Mouse (Mus musculus): ENCODE results near the gene Begain. TPM values are rescaled to one million over a fixed set of nuclear protein-coding genes. Genes with fewer than 3 reads are reported as not detected.

The Begain gene
- polyA plus RNA-seq, 1 experiment from 2014 or later, result 16.2 TPM

DNA sequence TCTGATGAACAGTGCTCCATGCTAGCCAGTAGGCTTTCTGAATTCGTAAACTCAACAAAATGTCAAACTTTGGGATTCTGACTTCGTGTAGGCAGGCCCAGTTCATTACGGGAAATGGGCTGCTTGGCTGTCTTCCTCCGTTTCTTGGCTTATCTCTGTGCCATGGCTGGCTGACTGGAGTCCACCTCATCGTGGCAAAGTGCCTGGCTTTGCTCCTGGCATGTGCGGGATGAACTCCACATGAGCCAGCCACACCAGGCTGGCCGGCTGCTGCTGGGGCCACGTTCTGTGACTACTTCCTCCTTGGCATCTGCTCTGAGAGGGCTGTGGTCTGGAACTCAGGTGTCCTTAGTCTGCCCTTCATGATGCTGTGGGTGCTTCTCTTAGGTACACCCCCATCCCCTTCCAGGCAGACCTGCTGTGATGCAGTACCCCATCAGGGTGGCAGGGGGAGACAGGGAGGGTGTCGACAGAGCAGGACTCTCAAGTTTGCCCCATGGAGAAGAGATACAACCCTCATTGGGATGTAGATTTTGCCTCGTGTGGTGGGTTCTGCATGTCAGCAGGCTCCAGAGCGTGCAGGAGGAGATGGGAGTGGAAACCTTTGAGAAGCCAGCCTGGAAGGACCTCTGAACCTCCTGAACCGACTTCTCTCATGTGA lies 71.9 kb downstream of the Begain start:
- Histone ChIP-seq H3K27ac (no peak overlapping the region), H3K4me2 (replicated peaks) (no peak overlapping the region), H3K36me3 (no peaks in the 10 kb centered on the region), H3K9me3 (no peaks in the 10 kb centered on the region), H3K4me1 (replicated peaks) (peaks cover 14% of the 10 kb centered on the region), H3K4me3 (replicated peaks) (no peak overlapping the region), H3K27me3 (no peaks in the 10 kb centered on the region), H3K9ac (replicated peaks) (no peak overlapping the region)
- 0 out of 2 replicates have a peak, but pooled peaks have one; percentile 24 for ATAC-seq
- 85% methylated on average over 12 of the region's 12 CpGs for WGBS

DNA sequence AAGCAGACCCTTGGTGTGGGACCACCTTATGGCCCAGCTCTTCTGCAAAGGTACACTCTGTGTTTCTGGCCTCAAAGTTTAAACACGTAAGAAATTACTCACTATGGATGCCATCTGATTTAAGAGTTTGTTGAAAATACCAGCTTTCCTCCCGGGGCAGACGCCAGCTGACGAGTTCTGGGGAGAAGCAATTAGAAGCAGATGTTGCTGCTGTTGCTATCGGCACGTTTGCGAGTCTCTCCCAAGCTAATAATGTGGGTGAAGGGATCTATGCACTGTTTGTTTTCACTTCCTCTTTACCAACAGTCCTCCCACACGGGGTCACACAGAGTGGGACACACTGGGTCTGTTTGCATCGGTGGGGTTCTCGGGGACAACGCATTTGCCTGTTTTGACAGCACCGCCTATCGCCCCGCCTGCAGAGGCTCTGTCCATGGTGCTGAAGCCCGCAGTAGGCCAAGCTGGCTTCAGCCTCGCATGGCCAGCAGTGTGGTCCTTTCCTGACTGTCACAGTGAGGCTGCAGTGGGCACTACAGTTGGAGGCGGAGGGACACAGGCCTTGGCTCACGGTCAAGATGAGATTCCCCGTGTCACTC lies 73.5 kb downstream of the Begain start:
- Histone ChIP-seq H3K9me3 (no peaks in the 10 kb centered on the region), H3K27ac (no peak overlapping the region), H3K36me3 (no peaks in the 10 kb centered on the region), H3K9ac (replicated peaks) (0 out of 2 replicates have a peak overlapping the region, but pooled peaks have one; percentile 16), H3K4me2 (replicated peaks) (no peak overlapping the region), H3K4me3 (replicated peaks) (no peak overlapping the region), H3K27me3 (no peaks in the 10 kb centered on the region), H3K4me1 (replicated peaks) (peaks cover 14% of the 10 kb centered on the region)
- peak; percentile 27; the same call in 1 of the 2 replicates for ATAC-seq
- WGBS, result 17% methylated on average over 19 of the region's 19 CpGs

DNA sequence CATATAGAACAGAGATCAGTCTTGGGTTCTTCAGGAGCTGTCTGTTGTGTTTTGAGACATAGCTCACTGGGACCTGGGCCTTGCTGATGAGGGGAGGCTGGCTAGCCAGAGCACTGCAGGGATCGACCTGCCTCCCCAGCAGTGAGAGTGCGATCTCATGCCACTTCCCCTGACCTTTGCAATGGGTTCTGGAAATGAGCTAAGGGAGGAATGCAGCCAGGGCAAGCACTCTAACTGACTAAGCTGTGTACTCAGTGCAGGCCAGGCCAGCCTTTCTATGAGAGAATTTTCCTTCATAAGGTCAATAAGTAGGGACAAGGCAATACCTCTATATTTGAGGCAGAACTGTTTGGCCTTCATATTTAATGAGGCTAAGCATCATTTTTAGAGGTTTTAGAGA lies 75.0 kb downstream of the Begain start:
- no peak overlapping the region for H3K27ac ChIP-seq
- no peaks in the 10 kb centered on the region for H3K9me3 ChIP-seq
- WGBS, result 76% methylated on average over 2 of the region's 2 CpGs
- no peaks in the 10 kb centered on the region for H3K36me3 ChIP-seq
- no peak overlapping the region for H3K4me2 ChIP-seq (replicated peaks)
- no peak overlapping the region for H3K9ac ChIP-seq (replicated peaks)
- H3K4me3 ChIP-seq (replicated peaks), result no peak overlapping the region
- no peak for ATAC-seq
- H3K4me1 ChIP-seq (replicated peaks), result peaks cover 17% of the 10 kb centered on the region
- no peaks in the 10 kb centered on the region for H3K27me3 ChIP-seq

DNA sequence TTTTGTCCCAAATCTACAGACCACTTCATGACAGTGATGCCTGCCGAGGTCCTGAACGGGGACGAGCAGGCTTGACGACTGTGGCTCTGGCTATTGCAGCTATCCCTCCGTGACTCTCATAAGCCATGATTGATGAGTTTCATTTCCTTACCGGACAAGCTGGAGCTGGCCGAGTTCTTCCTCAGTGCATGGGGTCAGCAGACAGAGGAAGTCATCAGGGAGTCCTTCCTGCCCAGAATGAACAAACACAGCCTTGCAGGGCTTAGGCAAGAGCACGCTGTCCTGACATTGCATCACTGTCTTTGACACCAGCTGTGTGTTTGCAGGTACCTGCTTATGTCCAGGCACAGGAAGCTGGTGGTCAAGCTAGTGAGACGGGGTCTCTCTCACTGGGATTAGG lies 77.6 kb downstream of the Begain start:
- Histone ChIP-seq H3K4me2 (replicated peaks) (no peak overlapping the region), H3K4me3 (replicated peaks) (no peak overlapping the region), H3K9me3 (no peaks in the 10 kb centered on the region), H3K4me1 (replicated peaks) (peaks cover 11% of the 10 kb centered on the region), H3K9ac (replicated peaks) (no peak overlapping the region), H3K27me3 (no peaks in the 10 kb centered on the region), H3K36me3 (no peaks in the 10 kb centered on the region), H3K27ac (no peak overlapping the region)
- no peak for ATAC-seq
- WGBS, result 77% methylated on average over 9 of the region's 9 CpGs

DNA sequence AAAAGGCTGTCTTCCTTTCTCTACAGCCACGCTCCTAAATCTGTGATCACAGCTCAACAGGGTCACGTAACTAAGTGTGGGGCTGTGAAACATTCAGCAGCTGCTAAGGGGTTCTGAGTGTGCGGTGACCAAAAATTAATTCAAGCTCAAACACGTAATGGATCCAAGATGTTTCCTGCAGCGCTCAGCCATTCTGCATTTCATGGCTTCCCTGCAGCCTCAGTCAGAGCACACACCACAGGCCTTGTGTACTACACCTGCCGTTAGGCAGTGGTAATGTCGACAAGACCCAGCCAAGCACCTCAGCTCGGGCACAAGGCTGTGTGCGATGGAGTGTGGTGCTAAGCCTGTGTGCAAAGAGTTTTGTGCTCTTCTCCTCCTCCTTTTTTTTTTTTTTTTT lies 80.6 kb downstream of the Begain start:
- Histone ChIP-seq H3K27ac (no peak overlapping the region), H3K4me3 (replicated peaks) (no peak overlapping the region), H3K36me3 (no peaks in the 10 kb centered on the region), H3K4me2 (replicated peaks) (no peak overlapping the region), H3K9me3 (no peaks in the 10 kb centered on the region), H3K4me1 (replicated peaks) (peaks cover 16% of the 10 kb centered on the region), H3K9ac (replicated peaks) (no peak overlapping the region), H3K27me3 (no peaks in the 10 kb centered on the region)
- WGBS, result 86% methylated on average over 9 of the region's 9 CpGs
- no peak for ATAC-seq

DNA sequence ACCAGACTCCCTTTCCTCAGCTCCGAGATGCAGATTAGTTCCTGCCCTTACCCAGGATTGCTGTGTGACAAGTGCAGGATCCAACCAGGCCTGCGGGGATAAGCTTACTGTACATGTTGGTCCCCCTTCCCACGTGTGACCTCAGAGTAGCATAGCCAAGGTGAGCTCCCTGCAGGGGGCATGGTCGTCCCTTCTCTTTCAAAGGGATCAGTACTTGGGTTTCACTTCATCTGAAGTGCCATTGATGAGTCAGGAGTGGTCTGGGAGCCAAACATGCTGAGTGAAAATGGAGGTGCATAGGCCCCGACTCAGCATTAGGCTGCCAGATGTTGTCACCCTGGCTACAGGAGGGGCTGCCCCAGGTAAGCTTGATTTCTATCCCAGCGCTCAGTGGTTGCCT lies 83.0 kb downstream of the Begain start:
- no peaks in the 10 kb centered on the region for H3K9me3 ChIP-seq
- H3K4me2 ChIP-seq (replicated peaks), result no peak overlapping the region
- 81% methylated on average over 6 of the region's 6 CpGs for WGBS
- H3K4me3 ChIP-seq (replicated peaks), result no peak overlapping the region
- ATAC-seq, result no peak
- H3K4me1 ChIP-seq (replicated peaks), result peaks cover 30% of the 10 kb centered on the region
- no peak overlapping the region for H3K9ac ChIP-seq (replicated peaks)
- no peak overlapping the region for H3K27ac ChIP-seq
- no peaks in the 10 kb centered on the region for H3K27me3 ChIP-seq
- no peaks in the 10 kb centered on the region for H3K36me3 ChIP-seq

DNA sequence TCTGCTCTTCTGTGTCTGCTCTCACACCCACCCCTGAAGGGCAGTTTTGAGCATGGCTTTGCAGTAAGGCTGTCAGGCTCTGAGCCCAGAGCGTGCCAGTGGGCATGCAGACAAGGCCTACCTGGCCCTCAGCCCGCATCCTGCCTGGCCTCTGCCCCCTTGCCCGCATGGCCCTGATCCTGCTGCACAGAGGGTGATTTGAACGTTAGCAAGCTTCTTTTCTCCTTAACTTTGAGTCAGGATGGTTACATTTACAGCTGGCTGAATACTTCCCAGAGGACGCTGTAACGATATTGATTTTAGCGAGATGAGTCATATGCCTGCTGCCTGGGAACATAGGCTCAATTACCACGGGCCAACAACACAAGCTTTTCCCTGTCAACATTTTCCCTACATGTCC lies 83.5 kb downstream of the Begain start:
- Histone ChIP-seq H3K4me1 (replicated peaks) (peaks cover 35% of the 10 kb centered on the region), H3K4me2 (replicated peaks) (no peak overlapping the region), H3K9ac (replicated peaks) (no peak overlapping the region), H3K27ac (peak overlapping the region; percentile 19; the same call in 1 of the 2 replicates), H3K4me3 (replicated peaks) (no peak overlapping the region), H3K27me3 (no peaks in the 10 kb centered on the region), H3K36me3 (no peaks in the 10 kb centered on the region), H3K9me3 (no peaks in the 10 kb centered on the region)
- 68% methylated on average over 8 of the region's 8 CpGs for WGBS
- ATAC-seq, result no peak

DNA sequence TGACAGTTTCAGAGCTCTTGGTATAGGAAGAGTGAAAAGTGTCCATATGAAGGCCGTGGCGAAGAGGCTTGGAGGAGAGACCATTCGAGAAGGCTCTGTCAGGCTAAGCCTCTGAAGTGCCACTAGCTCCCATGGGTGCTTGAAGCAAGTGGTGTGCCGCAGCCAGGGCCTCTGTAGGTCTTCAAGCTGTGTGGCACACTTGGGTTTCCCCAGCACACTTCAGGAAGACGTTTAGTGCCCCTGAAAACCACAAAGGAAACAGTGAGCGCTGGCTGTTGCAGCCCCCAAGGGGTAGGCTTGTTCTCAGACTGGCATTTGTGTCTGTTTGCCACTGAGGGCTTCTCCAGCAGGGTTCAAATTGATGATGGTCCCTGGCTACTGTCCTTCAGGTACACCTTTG lies 84.5 kb downstream of the Begain start:
- Histone ChIP-seq H3K4me1 (replicated peaks) (peaks cover 40% of the 10 kb centered on the region), H3K36me3 (no peaks in the 10 kb centered on the region), H3K27me3 (no peaks in the 10 kb centered on the region), H3K9me3 (no peaks in the 10 kb centered on the region), H3K9ac (replicated peaks) (no peak overlapping the region), H3K27ac (no peak overlapping the region), H3K4me2 (replicated peaks) (no peak overlapping the region), H3K4me3 (replicated peaks) (no peak overlapping the region)
- 83% methylated on average over 6 of the region's 6 CpGs for WGBS
- no peak for ATAC-seq

DNA sequence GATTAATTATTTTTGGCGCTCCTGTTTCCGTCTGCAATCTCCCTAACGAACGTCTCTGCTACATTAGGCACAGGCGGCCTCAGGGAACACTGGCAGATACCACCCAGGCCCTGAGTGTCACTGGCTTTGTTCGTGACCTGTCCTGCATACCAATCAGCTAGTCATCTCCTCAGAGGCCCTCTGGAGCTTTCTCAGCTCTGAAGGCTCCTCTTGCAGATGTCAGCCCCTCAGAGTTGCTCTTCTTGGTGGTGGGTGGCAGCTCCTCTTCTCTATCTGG lies 85.4 kb downstream of the Begain start:
- Histone ChIP-seq H3K4me3 (replicated peaks) (no peak overlapping the region), H3K27me3 (no peaks in the 10 kb centered on the region), H3K4me2 (replicated peaks) (no peak overlapping the region), H3K9me3 (no peaks in the 10 kb centered on the region), H3K36me3 (no peaks in the 10 kb centered on the region), H3K27ac (peak overlapping the region; percentile 58), H3K4me1 (replicated peaks) (peaks cover 40% of the 10 kb centered on the region), H3K9ac (replicated peaks) (no peak overlapping the region)
- WGBS, result 46% methylated on average over 6 of the region's 6 CpGs
- no peak for ATAC-seq

Other genes starting within 250 kb of the Begain start
- gene Slc25a29, start 232.3 kb downstream of the Begain start, polyA plus RNA-seq (2015; fragmentation: Nextera tagmentation; extraction: Ambion mirVana), result 17.9 and 18.8 TPM in 2 replicates
- gene Slc25a47, start 232.2 kb downstream of the Begain start, polyA plus RNA-seq (2015; fragmentation: Nextera tagmentation; extraction: Ambion mirVana), result 11.9 and 12.4 TPM in 2 replicates
- gene Wdr25, start 174.6 kb downstream of the Begain start, polyA plus RNA-seq (2015; fragmentation: Nextera tagmentation; extraction: Ambion mirVana), result 6.2 and 9.1 TPM in 2 replicates
- 107 and 108 TPM in 2 replicates for gene Wars, start 174.0 kb downstream of the Begain start, polyA plus RNA-seq (2015; fragmentation: Nextera tagmentation; extraction: Ambion mirVana)